Mouse (Mus musculus) urinary bladder, postnatal 4 days (tissue): ENCODE results near the gene Dip2b.
A peak's percentile ranks its signal among the peaks of the same experiment; 100 is the strongest.

Experiments
- DNase-seq, 2 experiments: peaks; one replicate each; pipeline ENCODE4 v3.0.0; 2021 to 2022; ENCODE audit warnings: low spot score in 2 of 2

The Dip2b gene

DNA sequence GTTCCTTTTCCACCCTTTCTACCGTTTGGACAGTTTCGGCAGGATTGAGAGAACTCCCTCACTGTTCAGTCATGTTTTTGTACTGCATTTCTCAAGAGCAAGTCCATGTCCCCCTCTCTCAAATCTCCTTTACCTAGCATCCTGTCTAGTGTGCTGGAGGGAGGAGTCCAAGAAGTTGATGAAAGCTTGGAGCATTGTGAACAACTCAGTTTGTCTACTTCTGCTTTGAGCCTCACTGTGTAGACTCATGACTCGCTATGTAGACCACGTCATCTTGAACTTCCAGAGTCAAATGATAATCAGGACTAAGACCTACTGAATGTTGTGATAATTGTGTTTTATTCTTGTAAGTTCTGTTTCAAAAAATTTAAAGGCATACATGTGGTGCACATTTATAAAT is 46.4 kb downstream of the Dip2b start:
- no peak for DNase-seq

DNA sequence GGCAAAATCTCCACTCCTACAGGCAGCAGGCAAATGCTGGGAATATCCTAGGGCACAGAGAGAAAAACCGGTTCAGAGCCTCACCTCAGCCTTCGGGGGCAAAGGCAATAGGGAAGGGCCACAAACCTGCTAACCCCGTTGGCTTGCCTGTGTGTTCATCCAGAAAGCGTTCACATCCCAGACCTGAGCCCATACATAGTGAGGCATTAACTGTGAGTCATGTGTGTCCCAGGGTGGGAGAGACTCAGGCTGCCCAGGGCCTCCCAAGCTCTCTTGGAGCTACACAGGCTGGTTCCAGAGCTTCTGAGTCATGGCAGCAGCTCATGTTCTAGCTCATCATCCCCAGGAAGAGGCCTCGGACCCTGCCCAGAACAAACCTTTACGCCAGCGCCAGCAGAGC is 49.6 kb downstream of the Dip2b start:
- DNase-seq, result no peak

DNA sequence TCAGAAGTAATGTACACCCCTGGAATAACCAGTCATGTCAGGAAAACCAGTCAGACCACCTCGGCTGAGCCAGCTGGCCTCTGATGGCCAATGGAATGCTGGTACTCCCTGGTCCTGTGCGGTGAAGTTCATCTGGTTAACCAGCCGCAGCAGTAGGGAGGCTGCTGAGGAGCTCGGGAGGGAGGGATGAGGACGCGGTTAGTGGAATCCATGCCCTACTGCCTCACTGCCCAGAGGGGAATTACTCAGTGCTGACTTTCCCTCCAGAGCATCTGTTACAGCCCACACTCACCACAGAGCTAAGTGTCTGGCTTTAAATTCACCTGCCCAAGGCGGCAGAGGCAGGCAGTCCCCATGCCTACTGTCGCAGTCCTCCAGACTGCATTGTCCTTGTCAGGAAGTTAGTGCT is 51.2 kb downstream of the Dip2b start:
- DNase-seq, result peak in 1 of 2 experiments; percentile 28

- DNase-seq, result no peak
Measured at GRCm38 (mm10) chr15:100091818-100092217, 53.4 kb downstream of the Dip2b start.

GRCm38 (mm10) chr15:100092258-100092657 is 53.8 kb downstream of the Dip2b start:
- no peak for DNase-seq

DNA sequence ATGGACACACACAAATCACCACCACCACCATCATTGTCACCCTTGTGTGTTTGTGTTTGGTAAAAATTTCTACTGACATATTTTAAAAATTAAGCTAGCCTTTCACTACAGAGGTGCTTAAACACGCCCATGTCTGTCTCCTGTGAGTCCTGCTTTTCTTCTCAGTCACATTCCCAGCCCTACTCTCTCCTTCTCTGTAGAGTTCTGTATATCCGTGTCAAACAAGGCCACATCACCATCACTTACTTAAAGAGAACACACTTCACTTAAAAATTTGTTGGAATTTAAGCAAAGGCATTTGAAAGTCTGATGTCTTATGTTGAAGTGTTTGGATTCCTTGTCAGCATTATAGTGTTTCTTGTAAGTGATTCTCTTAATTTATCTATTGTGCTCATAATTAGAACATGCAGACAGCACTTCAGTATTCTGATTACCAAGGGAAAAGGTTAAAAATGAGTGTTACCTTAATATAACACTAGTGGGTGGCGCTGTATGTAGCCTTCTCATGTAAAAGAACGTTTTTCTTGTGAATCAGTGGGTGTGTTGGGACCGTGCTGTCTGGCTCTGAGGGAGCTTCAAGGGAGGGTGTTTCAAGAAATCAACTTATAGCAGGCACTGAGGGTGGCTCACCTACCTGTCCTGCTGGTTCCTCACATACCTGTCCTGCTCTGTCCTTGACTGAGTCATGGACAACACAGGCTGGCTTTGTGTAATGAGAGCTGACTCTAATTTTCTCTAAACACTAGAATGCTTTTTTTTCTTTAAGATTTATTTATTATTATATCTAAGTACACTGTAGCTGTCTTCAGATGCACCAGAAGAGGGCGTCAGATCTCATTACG is 58.3 kb downstream of the Dip2b start:
- no peak for DNase-seq

- no peak for DNase-seq
Measured at GRCm38 (mm10) chr15:100100336-100100735, 61.9 kb downstream of the Dip2b start.

GRCm38 (mm10) chr15:100101206-100101605 is 62.7 kb downstream of the Dip2b start:
- no peak for DNase-seq

GRCm38 (mm10) chr15:100104126-100104525 is 65.7 kb downstream of the Dip2b start:
- no peak for DNase-seq

DNA sequence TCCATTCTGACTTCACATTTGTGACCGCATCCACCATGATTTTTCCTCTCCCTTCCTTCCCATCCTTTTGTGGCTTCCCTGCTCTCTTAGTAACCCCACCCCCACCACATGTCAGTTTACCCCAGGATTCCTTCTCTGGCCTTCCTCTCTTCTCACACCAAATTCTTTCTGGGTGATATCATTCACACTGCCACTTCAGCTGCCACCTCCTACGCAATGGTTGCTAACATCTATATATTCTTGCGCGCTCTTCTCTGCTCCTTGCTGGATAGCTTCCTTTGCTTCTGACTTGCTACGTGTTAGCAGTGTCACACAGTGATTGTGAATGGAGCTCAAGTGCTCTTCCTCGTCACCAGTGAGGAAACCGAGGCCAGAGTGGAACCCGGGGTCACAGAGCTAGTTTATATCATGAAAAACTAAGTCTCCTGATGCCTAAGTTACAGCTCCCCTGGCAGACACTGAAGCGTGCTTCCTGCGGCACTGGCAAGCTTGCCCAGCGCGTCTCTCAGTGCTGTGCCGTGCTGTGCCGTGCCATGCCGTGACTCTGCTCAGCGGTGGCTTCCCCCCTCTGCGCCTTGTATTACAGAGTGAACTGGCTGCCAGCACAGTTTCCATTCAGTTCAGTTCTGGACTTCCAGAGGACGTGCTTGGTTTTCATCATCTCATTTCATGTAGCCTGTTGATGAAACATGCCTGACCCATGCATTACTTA is 69.8 kb downstream of the Dip2b start:
- no peak for DNase-seq

DNA sequence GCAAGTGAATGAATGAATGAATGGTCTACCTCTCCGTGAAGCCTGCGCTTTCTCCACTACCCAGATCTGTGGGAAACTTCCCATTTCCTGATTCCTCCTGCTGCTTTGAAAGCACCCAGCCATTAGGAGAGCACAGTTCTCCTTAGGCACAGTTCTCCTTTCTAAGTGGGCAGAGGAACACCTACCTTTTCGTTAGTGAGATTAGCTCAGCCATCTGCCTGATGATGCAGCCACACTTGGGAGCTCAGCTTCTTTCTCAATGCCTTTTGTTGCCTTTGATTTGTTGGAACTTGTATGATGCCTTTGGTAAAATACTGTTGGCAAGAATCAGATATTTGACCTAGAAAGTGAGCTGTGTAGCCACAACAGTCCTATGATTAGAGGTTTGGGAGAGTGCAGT is 71.5 kb downstream of the Dip2b start:
- DNase-seq, result no peak

DNA sequence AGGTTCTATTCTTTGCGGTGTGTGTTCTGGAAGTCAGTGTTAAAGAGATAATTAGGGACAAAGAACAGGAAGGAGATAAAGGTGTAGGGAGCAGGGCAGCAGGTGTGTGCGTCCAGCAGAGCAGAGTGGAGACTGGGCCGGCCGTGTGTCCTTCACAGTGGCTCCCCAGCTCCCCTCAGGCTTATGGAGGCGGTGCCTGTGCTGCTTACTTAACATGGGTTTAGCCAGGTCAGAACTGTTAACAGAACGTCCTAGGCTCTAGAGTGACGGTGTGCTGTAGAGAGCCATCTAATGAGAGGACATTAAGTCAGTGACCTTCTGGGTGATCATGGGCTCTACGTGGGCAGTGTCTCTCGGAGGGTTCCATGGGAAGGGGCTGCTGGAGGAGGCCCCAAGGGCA is 73.4 kb downstream of the Dip2b start:
- DNase-seq, result no peak

DNA sequence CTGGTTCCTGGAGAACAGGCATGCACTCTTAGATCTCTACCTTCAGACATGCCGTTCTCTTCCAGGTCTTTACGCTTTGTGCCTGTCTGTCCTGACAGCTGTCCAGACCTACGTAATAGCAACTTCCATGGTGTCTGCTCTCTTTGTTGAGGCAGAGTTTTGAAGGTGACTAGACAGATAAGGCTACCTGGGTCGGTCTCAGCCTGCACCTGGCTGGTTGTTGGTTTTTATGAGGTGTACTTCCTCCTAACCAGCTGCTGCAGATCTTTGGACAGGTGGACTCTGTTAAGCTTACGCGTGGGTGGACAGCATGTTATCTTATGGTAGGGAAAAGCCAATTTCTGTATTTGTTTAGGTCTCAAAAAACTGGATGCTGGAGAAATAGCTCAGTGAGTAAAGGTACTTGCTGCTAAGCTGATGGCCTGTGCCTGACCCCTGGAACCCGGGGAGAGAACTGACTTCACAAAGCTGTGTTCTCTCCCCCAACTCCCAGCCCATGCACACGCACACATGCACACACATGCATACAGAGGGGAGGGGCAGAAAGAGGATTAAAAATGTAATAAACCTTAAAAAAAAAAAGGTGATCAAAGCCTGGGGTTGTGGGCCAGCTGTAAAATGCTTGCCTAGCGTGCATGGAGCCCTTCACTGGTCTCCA is 74.0 kb downstream of the Dip2b start:
- DNase-seq, result no peak

GRCm38 (mm10) chr15:100113343-100114275 is 75.1 kb downstream of the Dip2b start:
- DNase-seq, result no peak

GRCm38 (mm10) chr15:100115416-100115815 is 77.0 kb downstream of the Dip2b start:
- no peak for DNase-seq

DNA sequence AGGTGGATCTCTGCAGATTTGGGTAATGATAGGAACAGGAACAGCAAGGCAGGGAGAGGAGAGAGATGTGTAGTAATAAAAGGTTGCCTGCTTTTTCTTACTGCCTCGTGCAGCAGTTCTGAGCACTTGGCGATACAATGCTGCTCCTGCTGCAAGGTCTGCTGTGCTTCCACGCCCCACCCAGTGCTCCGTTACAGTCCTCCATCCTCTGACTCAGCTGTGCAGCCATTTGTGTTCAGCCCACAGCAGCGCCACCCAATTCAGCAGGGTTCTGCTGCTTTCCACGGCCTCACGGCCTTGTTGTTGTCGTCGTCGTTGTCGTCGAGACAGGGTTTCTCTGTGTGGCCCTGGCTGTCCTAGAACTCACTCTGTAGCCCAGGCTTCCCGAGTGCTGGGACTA is 77.9 kb downstream of the Dip2b start:
- DNase-seq, result no peak

DNA sequence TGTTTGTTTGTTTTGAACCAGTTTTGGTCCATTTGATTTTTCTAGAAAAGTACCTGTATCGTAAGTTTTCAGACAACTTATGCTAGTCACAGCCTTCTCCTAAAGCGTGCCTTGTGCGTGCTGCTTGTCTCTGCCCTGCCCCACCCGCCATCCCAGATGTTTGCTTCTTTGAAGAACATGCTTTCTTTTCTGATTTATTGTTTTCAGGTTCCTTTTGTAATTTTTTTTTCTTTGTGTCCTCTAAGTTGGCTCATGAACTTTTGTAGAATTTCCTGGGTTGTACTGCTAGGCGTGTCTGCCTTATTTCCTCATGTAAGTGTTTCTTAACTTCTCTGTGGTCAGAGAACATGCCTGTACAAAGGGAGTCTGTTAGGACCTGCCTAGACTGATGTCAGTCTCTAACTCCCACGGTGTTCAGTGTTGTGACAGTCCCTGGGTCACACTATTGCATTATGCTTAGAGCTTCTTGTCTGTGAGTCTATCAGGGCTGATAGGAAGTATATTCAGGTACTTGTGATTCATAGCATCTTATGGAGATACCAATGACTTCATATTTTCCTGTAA is 80.8 kb downstream of the Dip2b start:
- no peak for DNase-seq

DNA sequence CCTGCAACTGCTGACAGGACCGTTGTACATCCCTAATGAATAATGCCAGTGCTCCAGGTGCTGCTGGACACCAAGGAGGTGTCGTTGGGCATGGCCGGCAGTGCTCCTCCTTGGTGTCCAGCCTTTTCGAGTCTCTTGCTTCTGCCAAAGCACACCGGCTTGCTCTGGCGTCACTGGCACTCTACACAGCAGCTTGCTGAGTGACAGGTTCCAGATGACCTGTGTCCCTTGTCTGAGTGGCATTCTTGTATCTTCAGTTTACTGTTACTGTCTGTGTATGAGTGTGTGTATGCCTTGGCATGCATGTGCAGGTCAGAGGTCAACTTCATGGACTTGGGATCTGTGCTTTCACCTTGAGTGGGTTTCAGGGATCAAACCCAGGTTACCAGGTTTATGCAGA is 83.0 kb downstream of the Dip2b start:
- no peak for DNase-seq

DNA sequence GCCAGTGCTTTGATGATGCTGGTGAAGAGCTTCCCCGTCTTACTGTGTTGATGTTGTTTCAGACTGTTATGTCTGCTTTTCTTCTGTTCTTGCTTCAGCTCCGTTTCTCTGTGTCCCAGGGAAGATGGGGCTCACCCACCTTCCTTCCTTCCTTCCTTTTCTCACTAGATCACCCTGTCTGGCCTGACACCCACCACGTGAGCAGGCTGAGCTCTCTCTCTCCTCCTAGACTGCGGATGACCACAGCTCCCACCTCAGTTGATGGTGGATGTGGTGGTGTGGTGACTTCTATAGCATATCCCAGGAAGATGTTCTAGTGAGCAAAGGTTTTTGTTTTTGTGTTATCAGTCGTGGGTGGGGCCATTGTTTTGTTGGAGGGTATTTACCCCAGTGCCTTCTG is 85.4 kb downstream of the Dip2b start:
- no peak for DNase-seq

DNA sequence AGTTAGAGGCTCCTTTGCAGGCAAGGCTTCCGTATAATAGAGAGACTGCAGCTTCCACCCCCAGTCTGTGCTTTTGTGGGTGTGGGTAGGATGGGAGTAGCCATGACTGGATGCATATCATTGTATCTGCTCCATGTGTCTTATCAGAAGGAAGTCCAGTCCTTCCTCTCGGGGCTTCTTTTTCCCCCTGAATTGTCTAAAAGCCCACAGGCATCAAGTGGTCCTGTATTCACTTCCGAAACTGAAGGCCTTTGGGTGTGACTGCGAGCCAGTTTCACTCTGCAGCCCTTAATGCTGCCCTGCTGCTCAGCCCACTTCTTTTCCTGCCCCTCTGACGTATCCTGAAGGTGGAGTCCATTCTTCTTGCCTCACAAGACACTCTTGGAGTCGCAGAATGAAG is 86.8 kb downstream of the Dip2b start:
- DNase-seq, result no peak

DNA sequence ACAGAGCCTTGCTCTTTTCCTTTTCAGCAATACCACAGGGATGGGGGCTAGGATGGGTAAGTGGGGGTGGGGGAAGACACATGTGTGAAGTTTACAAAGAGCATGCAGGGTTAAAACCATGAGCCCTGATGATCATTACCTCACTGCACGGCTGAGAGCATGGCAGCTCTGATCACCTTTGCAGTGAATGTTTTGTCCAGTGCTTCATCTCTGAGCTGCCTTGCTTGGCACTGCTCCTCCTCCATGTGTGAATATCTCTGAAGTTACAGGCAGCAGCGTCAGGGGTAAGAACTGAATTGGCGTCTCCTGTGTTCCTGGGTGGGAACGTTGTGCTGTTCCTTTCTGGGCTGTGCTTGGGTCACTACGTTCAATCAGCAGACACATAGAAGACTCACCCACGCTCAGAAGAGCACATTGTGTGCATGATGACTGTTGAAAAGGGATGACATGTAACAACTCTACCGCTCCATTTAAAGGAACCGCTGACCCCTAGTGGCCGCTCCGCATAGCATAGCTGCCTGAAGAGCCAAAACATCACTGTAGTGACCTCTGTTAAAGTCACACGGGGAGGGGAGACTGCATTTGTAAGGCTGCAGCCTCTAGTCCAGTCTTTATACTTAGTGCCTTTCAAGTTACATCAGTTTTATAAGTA is 88.1 kb downstream of the Dip2b start:
- DNase-seq, result peak; percentile 68 to 81
